Mouse (Mus musculus) urinary bladder, adult 2 months (tissue): ENCODE measurements around the gene Brdt. TPM values are rescaled to one million over a fixed set of nuclear protein-coding genes. Genes with fewer than 3 reads are reported as not detected.

Source experiments
- DNase-seq: peaks from one replicate; pipeline ENCODE4 v3.0.0; 2022; ENCODE audit warnings: low spot score
- polyA plus RNA-seq: library from polyadenylated mRNA; depleted of rRNA; stranded (reverse); fragments of >200 nt; gene quantifications from 2 replicates; pipeline ENCODE4 v1.2.3, GENCODE M21; 2012; rRNA removed

Gene Brdt
- 2.5 and 2.7 TPM in 2 replicates for polyA plus RNA-seq

DNA sequence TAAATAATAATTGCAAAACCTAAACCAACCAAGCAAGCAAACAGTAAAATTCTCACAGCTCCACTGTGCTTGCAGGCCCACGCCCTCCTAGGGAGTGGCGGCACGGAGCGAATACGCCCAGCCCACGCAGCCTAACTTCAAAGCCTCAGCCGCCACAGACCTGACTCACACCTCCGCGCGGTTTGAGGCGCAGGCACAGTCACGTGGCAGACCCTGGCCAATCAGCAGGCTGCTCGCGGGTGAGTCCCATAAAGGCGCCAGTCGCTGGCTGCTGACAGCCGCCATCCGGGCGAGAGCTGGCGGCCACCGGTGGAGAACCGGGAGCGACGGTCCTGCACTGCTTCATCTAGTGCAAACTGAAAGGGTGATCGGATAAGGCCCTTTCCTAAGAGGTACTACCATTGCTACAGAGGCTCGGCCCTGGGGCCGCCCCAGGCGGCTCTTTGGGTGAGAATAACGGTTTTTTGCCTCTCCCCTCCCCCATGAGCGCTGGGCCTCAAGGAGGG lies at the start of gene Brdt:
Gene Brdt, plus strand, starts transcription at position 244 of the 506 bp plus-strand sequence.
- no peak for DNase-seq

DNA sequence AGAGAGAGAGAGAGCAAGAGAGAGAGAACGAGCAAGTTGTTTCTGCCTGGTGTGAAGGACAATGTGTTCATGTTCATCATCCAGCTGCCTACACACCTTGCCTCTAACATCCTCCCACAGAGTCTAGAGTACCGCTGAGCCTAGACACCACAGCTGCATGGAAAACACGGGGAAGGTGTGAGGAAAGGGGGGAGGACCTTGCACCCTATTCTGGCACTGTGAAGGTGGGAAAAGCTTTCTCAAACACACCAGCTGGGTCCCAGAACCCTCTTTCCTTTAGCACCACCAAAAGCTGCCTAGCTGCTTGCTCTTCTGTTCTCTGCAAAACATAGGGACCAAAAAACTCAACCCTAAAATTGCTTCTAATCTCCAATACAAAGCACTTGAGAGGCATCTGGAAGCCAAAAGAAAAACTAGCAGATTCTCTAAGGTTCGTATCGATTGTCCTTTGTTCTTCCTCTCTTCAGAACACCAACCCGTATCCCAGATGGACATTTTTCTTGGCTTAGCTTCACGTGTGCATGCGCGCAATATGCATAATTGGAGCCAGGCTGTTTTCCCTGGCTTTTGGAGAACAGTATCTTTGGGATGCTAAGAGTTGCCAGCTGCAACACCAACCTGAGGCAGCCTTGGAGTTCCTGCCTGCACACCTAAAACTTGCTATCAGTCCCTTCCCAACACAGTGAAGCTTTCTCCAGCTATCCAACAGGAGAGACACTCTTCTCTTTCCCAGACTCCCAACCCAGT lies 48.2 kb upstream of the Brdt start:
- DNase-seq, result no peak

DNA sequence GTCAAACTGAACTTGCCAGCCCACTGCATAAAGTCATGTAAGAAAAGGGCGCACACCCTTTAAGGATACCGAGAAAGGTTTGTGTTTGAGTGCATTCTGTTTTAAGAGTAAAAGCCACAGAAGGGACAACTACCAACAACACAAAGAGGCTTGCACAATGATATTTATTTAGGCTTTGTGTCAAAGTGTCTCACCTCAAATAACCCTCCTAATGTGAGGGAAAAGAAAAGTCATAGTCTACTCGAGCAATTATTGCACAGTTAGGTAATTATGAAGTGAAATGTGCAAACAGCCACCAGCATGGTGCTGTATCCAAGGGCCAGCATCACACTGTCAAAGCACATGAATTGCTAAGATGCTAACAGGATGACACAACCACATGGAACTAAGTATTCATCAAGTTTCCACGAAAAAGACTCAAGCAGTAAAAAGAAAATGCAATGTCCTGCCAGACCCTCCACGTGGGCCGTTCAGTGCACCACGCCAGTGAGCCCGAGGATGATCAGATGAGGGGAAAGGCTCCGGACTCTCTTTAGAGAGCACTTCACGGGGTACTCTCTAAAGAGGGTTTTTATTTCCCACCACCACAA lies 46.9 kb upstream of the Brdt start:
- DNase-seq, result no peak

DNA sequence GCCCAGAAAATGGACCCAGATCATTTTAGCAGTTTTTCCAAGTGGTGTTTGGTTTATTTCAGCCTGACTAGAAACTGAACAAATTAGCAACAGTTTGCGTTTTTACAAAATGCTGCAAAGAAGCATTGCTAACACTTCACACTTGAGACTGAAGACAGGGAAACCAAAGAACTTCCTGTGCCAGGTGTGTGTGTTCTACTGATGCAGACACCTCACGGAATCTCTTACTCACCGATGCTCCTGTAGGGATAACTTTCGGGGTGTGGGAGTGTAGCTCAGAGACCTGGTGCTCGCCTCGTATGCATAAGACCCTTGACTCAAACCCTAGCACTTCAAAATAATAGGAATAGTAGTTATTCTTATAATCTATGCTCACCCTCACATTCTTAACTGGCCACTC lies 45.4 kb upstream of the Brdt start:
- DNase-seq, result no peak

DNA sequence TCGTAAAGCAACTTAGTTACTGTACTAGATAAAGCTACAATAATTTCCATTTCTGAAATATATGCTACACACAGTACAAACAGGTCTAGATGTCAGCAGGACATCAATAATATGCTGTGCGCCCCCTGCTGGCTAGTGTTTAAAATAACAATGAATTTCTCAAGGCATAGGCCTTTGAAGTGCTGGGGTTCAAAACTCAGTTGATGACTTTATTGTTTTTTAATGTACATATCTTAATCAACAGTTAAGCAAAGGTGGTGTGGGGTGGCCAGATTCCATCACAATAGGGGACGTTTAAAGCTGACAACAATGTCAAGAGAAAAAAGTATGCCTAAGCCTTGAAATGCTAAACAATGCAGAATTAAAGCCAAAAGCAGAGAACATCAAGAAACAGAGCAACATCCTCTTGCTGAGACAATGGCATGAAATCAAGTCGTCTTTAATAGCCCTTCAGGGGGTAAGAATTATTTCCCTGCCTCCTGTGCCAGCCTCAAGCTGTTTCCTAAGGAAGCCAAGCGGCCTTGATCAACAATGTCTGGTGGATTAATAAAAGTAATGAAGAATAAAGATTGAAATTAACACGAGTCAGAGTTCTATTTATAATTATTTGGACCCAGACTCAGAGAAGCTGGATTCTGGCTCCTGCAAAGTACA lies 43.6 kb upstream of the Brdt start:
- no peak for DNase-seq

DNA sequence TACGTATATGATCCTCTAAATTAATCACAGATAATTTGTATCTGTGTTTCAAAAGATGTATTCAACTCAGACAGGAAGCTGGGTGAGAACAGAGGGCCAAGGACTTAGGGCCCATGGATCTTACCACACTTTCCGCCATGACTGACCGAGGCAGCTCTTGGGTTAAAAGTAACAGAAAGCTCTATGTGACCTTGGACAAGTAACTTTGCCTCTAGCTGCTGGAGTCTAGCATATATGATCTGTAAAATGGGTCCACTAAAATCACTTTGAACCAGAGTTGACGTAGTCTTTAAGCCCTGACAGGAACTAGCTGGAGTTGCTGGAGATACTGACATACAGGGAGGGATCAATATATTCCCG lies 43.1 kb upstream of the Brdt start:
- DNase-seq, result no peak

DNA sequence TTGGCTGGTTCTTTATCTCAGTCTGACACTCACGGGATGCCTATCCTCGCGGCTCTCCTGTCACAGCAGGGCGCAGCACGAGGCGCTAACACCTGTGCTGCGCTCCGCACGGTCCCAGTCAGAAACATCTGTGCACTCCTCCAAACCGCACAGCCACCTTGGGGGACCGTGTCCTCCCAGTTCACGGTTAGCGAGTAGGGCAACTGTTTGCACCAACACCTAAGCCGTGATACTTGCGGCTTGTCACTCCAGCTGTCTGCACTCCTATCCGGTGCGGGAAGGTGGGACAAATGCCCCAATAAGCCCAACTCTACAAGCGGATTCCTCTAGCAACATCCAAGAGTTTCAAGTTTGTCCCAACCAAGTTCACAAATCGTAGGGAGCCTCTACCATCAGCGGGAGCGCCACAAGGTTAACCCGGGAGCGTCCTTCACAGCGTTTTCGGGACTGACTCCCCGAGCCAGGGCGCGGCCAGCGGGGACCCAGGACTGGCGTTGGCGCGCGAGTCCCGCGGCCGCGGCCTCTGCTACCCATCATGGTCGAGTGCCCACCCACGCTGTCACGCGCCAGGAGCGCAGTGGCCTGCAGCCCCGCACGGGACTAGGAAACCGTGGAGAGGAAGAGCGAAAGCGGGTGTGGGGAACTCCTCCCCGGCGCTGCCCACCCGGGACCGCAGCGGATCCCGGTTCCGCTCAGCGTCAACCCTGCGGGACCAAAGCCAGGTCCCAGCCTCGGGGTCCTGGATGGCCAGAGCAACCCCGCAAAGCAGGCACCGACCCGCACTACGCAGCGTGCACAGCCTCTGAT lies 42.3 kb upstream of the Brdt start:
- DNase-seq, result peak; percentile 51

DNA sequence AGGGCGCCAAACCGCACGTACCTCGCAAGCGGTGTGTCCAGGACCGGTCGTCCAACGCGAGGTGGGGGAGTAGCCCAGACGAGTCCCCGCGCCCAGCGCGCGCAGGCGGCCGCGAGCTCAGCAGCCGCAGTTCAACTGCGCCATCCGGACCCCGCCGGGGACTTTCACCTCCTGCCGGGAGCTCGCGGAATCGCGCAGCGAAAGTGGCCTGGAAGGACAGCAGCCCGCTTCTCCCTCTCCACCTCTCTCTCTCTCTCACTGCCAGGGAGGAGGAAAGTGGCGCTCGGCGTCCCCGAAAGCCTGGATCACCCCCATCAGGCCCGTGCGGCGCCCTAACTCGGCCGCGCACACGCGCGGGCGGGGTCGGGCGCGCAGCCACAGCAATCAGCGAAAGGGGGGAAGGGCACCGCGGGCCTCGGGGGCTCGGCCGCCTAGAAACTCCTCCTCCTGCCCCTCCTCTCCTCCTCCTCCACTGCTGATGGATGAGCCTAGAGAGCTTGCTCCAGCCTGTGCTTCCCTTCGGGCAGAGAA lies 41.7 kb upstream of the Brdt start, which contains the start of gene Tgfbr3:
Gene Tgfbr3, minus strand, starts transcription at position 396 of the 531 bp plus-strand sequence.
- DNase-seq, result peak; percentile 70

DNA sequence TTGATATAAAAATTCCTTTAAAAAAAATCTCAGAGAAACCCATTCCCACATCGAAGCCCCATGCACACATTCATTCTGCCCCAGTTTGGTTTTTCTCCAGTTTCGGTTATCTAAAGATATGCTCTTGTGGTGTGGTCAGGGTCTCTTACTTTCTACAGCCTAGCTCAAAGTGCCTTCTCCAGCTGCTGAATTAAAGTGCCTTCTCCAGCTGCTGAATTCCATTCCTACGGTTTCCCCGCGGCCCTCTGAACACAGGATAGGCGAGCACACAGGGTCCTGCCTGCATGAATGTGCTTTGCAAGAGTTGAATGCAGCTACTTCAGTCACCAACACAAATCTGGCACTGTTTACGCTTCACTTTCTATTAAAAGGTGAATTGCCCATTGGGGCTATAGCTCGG lies 41.0 kb upstream of the Brdt start:
- DNase-seq, result no peak

DNA sequence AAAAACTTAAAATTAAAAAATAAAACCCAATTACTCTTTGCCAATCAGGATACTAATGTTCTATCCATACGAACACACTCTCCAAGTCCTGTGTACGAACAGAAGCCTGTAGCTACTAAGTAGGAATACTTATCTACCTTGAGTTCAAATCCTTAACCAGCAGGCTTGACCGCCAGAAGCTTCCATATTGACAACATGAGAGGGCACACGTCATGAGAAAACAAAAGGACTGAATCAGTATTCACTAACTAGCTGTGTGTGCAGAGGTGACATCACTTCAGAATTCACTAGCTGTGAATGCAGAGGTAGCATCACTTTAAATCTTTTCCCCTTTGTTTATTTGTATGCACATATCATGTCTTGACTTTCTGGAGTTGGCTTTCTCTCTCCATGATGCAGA lies 36.9 kb upstream of the Brdt start:
- DNase-seq, result no peak

DNA sequence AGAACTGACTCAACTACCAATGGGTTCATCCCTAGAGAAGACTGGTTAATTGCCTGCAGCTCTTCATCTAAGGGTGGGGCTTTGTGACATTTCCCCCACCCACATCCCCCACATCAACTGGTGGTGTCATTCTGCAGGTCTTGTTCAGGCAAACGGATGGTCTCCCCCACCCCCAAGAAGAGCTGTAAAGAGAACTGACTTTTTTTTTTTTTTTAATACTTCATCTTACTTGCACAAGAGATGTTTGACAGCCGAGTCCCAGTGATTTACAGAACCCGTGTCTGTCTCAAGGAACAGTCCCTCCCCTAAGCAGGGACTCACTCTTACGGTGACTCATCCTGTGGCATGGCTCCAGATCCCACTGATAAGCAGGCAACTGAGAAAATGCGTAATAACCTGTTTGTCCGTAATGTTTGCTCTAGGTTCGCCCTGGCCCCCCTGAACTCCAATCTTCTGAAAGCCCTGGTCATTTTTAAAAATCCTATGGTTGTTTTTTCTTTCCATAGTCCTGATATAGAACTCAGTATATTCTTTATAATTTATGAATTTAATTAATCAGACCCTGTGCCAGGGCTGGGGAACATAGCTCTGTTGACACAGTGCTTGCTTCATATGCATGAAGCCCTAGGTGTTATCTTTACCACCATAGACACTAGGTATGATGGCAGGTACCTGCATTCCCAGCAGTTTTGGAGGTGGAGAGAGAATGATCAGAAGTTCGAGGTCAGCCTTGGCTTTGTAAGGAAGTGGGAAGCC lies 35.7 kb upstream of the Brdt start:
- peak; percentile 46 for DNase-seq

DNA sequence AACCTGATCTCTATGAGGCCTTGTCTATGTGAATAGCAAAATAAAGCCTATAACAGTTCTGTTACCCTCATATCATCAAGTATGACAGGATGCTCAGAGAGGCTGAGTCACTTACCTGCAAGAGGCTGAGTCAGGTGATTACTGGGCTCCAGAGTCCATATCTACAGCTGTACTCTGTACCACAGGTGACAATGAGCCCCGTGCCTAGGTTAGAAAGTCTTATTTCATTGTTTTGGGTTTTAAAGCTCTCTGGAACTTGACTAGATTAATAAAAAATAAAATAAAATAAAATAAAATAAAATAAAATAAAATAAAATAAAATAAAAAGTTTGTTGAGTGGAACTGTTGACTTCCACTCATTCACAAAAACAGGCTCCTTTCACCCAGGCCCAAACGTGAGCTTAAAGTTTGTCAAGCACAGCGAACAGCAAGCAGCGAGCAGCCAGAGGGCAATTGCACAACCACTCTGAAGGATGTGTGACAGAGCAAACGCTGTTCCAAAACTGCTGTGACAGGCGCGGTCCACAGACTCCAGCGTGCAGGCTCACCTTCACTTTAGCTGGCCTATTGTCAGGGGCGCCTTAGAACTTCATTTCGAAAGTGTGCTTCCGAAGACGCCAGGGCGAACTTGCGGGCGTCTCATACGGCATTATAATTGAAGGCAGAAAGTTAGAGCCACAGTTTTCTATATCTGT lies 35.0 kb upstream of the Brdt start:
- DNase-seq, result no peak

DNA sequence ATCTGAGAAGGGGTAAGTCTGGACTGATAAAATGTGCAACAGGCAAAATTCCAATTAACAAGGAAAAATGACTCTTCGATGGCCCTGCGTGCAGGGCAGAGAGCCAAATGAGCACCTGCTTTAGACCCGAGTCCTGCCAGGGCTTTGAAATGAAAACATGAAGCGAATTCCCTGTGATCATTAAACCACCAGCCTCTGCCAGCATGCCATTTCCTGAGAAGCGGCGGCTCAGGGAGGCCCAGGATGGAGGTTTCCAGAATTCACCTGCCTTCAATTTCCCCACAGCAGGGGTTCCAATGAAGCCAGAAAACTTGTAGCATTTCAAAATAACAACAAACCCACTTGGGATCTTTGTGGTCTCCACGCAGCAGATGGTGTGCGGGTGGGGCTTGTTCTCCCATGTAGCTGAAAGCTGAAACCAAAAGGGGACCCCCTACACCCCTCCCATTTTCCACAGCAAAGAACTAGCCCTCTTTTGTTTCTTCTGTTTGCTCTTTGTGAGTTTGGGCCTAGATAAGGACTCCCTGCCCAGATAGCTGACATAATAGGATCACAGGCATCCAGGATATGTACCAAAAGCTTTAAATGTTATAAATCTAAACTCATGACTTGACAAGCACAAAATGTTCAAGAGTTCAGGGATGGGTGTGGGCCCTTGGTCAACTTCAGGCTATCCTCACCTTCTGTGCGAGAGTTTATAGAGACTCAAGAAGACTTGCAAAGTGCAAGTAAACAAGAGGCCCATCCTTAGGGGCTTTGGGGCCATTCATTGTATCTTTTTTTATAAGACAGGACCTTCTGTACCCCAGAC lies 34.2 kb upstream of the Brdt start:
- DNase-seq, result no peak

DNA sequence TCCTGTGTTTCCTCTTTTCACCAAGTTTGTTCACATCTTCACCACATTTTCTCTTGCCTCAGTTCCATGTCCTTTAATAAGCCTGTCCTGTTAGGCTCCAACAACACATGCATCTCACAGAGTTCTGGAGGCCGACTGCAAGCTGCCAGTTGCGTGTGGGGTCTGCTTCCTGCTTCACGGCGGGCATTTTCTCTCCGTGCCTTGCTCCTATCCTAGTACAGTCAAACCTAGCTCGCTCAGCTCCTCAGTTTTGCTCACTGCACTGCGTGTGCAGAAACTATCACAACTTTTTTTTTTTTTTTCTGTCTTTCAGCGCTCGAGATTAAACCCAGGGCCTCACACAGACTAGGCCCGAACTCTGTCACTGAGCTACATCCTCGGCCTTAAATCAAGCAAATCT lies 32.1 kb upstream of the Brdt start:
- no peak for DNase-seq

DNA sequence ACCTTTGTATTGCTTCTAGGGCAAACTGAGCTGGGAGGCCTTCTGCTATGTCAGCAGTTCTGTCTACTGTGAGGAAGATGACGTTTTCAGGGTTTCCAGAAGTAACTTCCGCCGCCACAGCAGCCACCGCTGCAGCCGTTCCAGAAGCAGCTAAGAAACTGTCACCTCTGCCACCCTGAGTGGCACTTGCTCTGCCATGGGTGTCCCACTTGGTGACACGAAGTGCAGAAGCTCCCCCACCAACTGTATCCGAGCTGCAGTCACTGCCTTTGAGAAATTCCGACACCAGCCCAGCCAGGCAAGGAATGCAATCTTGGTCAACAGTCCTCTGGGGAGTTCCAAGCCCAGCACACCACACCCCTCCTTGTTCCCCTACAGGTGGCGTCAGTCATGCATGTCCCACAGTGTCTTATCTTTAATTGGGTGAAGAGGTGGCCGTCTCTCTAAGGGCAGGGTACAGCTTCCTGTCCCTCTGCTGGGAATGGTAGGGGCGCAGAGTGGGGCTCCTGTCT lies 27.6 kb upstream of the Brdt start:
- no peak for DNase-seq

DNA sequence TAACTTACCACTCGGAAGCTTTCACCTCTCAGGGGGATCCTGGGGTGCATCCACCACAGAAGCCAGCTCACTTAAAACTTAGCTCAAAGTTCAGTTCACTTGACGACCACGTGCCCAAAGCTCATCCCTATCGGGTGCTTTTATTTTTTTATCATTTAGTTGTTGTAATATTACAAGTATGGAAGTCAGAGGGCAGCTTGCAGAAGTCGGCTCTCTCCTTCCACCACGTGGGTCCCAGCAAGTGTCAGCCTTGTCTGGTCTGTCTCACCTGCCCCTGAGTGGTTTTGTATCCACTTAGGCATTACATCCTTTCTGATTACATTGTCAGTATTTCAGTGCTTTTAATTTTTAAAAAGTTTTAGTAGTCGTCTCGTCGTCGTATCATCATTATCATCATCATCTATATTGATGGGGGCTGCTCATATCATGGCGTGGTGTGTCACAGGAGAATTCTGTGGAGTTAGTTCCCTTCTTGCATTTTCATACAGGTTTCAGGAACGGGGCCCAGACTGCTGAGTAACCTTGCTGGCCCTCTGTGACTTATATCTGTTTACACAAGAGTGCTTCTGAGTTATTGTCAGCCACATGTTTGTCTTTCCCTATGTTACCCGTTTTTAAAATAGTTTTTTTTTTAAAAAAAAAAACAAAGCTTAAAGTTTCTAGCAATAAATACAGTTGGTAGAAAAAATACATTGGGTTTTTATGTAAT lies 26.7 kb upstream of the Brdt start:
- DNase-seq, result no peak

DNA sequence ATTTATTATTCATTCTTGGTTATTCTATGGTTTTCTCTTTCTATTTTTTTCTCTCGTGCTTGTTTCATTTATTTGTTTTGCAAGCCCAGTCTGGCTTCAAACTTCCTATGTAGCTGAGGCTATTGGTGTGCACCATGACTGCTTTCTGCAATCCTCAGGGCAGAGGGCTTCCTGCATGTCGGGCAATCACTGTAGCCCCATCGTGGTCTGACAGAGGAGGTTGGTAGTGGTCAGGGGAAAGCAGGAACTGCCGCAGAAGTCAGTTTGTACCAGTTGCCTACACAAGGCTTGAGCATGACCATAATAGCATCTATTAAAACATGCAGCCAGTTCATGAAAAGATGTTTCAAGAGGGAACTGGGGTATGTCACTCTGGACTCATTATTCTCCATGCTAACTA lies 23.5 kb upstream of the Brdt start:
- DNase-seq, result no peak

DNA sequence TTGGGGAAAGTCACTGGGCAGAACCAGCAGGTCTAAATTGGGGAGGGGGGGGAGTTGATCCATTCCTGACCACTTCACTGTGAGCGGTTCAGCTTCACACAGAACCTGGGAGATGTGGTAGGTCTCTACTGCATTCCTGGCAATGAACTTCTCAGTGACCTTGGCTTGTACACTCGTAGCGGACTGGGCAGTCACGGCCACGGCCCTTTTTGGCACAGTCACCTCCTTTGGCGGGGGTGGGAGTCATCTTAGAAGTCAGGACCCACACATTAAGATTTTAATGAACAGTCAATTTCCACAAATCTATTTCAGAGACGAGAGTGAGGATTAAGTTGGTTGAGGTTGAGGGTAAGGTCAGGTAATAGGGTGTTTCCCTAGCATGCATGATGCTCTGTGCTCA lies 13.8 kb upstream of the Brdt start:
- DNase-seq, result no peak

DNA sequence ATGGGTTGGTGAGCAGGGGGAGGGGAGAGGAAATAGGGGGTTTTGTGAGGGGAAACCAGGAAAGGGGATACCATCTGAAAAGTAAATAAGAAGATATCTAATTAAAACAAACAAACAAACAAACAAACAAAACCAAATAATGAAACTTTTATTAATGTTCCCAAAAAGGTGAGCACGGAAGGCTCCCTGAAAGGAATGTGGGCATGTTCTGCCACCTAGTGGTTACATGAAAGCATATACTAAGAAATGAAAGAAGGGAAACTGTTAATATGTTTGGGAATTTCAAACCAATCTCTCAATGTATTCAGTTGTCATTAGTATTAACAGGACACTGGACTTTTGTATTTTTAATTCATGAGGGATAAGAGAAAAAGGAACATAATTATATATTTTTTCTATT lies 10.3 kb upstream of the Brdt start:
- no peak for DNase-seq
